Mouse (Mus musculus): Measurements from ENCODE around the gene Stk16.

GRCm38 (mm10) chr1:75252308-75252707 lies 41.7 kb downstream of the Stk16 start:
- TF ChIP-seq CTCF (IDR thresholded peaks at IDR 0.05; ENCODE audit: borderline replicate concordance, insufficient read depth, low read depth, low read length) (no peak), POLR2A (IDR thresholded peaks at IDR 0.05; ENCODE audit: borderline replicate concordance, insufficient read depth, low read length) (no peak)

Measured in cerebellum, adult 2 months (tissue).